In the genomic region with DNA sequence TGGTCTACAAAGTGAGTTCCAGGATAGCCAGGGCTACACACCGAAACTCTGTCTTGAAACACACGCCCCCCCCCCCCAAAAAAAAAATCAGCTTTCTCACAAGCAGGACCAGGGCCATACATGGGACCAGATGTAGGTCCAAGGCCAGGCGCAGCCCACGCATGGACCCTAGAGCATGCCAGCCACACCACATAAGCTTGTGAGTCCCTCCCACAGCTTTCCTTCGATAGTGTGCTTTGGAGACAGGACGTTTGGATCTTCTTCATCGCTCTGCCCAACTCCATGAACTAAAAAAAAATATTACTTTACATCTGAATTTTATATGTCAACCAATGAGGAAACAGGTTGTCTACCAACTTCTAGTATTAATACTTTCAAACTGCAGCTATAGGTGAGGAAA, we compare ENCODE assay signal across 8 mouse cellular contexts. TPM values are rescaled to one million over a fixed set of nuclear protein-coding genes. Genes with fewer than 3 reads are reported as not detected.
DNase-seq lines count a peak whose midpoint lies in the region; ATAC-seq lines count a peak whose summit lies in the region.

No protein-coding gene starts in this region.

- H3K4me3 ChIP-seq in heart, embryonic 14.5 days (ENCODE audit: control insufficient read depth in 1 of 2, insufficient read depth in 1 of 2, low read depth in 1 of 2, low read length in 2 of 2), result no peak overlapping the region
- peak overlapping the region; percentile 71; the same call in 1 of the 2 replicates for H3K4me3 ChIP-seq in embryonic facial prominence, embryonic 10.5 days
- H3K4me3 ChIP-seq in hindbrain, embryonic 12.5 days, result no peak overlapping the region
- no peak overlapping the region for H3K4me3 ChIP-seq in midbrain, embryonic 12.5 days

- no peaks in the 10 kb centered on the region for H3K9me3 ChIP-seq in heart, embryonic 14.5 days (ENCODE audit: control insufficient read depth, low read length)
- no peaks in the 10 kb centered on the region for H3K9me3 ChIP-seq in embryonic facial prominence, embryonic 10.5 days
- H3K9me3 ChIP-seq in hindbrain, embryonic 12.5 days (replicated peaks), result no peaks in the 10 kb centered on the region
- H3K9me3 ChIP-seq in midbrain, embryonic 12.5 days, result no peaks in the 10 kb centered on the region

- no peak for ATAC-seq in heart, embryonic 14.5 days (ENCODE audit: insufficient number of reproducible peaks, insufficient read depth, low FRiP score, low read depth)
- no peak for ATAC-seq in hindbrain, embryonic 12.5 days (ENCODE audit: low FRiP score)
- no peak for ATAC-seq in midbrain, embryonic 12.5 days (ENCODE audit: low FRiP score, low read depth)

- 80% methylated on average over 7 of the region's 7 CpGs for WGBS in heart, embryonic 14.5 days
- WGBS in embryonic facial prominence, embryonic 10.5 days, result 83% methylated on average over 7 of the region's 7 CpGs
- WGBS in hindbrain, embryonic 12.5 days, result 91% methylated on average over 7 of the region's 7 CpGs
- WGBS in midbrain, embryonic 12.5 days, result 79% methylated on average over 7 of the region's 7 CpGs

- H3K27me3 ChIP-seq in heart, embryonic 14.5 days (ENCODE audit: control insufficient read depth, insufficient read depth, low read length), result no peaks in the 10 kb centered on the region
- no peaks in the 10 kb centered on the region for H3K27me3 ChIP-seq in embryonic facial prominence, embryonic 10.5 days (replicated peaks; ENCODE audit: low read depth, poor library complexity, severe bottlenecking)
- H3K27me3 ChIP-seq in hindbrain, embryonic 12.5 days, result no peaks in the 10 kb centered on the region
- H3K27me3 ChIP-seq in midbrain, embryonic 12.5 days, result no peaks in the 10 kb centered on the region

- H3K27ac ChIP-seq in heart, embryonic 14.5 days (replicated peaks in 1 of 2; ENCODE audit: control insufficient read depth in 1 of 2, insufficient read depth in 1 of 2, low read depth in 2 of 2, low read length in 2 of 2), result peak overlapping the region; percentile 95 to 100; a peak in 3 of 4 replicates
- H3K27ac ChIP-seq in embryonic facial prominence, embryonic 10.5 days (replicated peaks), result peak overlapping the region; percentile 99
- peak overlapping the region; percentile 100 for H3K27ac ChIP-seq in hindbrain, embryonic 12.5 days
- peak overlapping the region; percentile 100 for H3K27ac ChIP-seq in midbrain, embryonic 12.5 days (replicated peaks)

- intact Hi-C loops in heart, postnatal 25 days (cut with DNase I), result no loop called here

- H3K4me1 ChIP-seq in heart, embryonic 14.5 days (ENCODE audit: control insufficient read depth in 2 of 2, insufficient read depth in 2 of 2, low read length in 2 of 2), result peaks cover 26 to 49% of the 10 kb centered on the region in 2 experiments
- H3K4me1 ChIP-seq in embryonic facial prominence, embryonic 10.5 days, result peaks cover 51% of the 10 kb centered on the region
- peaks cover 47% of the 10 kb centered on the region for H3K4me1 ChIP-seq in hindbrain, embryonic 12.5 days
- peaks cover 43% of the 10 kb centered on the region for H3K4me1 ChIP-seq in midbrain, embryonic 12.5 days

- no peak overlapping the region for H3K4me2 ChIP-seq in heart, embryonic 14.5 days (ENCODE audit: low read length)
- H3K4me2 ChIP-seq in hindbrain, embryonic 12.5 days (replicated peaks), result peak overlapping the region; percentile 66; the same call in 1 of the 2 replicates
- no peak overlapping the region; the same call in 1 of the 2 replicates for H3K4me2 ChIP-seq in midbrain, embryonic 12.5 days (replicated peaks)

- no peaks in the 10 kb centered on the region for H3K36me3 ChIP-seq in heart, embryonic 14.5 days (ENCODE audit: control insufficient read depth, insufficient read depth, low read length)
- H3K36me3 ChIP-seq in embryonic facial prominence, embryonic 10.5 days (replicated peaks), result no peaks in the 10 kb centered on the region
- H3K36me3 ChIP-seq in hindbrain, embryonic 12.5 days, result no peaks in the 10 kb centered on the region
- no peaks in the 10 kb centered on the region for H3K36me3 ChIP-seq in midbrain, embryonic 12.5 days

- no peak overlapping the region for H3K9ac ChIP-seq in heart, embryonic 14.5 days (ENCODE audit: low read length)
- no peak overlapping the region for H3K9ac ChIP-seq in hindbrain, embryonic 12.5 days
- H3K9ac ChIP-seq in midbrain, embryonic 12.5 days (replicated peaks), result no peak overlapping the region

- DNase-seq in heart, postnatal 25 days (ENCODE audit: low spot score), result no peak
- no peak for DNase-seq in embryonic facial prominence, embryonic 10.5 days (ENCODE audit: low spot score)
- no peak for DNase-seq in retina, postnatal 1 day
- DNase-seq in gastrocnemius, adult 18-20 months (ENCODE audit: low spot score), result no peak
- DNase-seq in gastrocnemius, postnatal 25 days, result no peak

RNA-seq across cellular contexts. Expression of gene Tex44, which starts 7.2 kb away (rescaled TPM):
- polyA plus RNA-seq in heart, embryonic 14.5 days (2014; fragmentation: Nextera tagmentation; extraction: Ambion mirVana), result not detected in 2 replicates
- total RNA-seq in heart, postnatal 25 days (2021), result not detected
- not detected in 2 replicates for polyA plus RNA-seq in embryonic facial prominence, embryonic 10.5 days (2016; fragmentation: Nextera tagmentation; extraction: Ambion mirVana)
- not detected in 2 replicates for polyA plus RNA-seq in hindbrain, embryonic 12.5 days (2016; fragmentation: Nextera tagmentation; extraction: Ambion mirVana)
- polyA plus RNA-seq in midbrain, embryonic 12.5 days (2016; fragmentation: Nextera tagmentation; extraction: Ambion mirVana), result not detected in 2 replicates
- total RNA-seq in gastrocnemius, adult 18-20 months (2021), result not detected
- not detected for total RNA-seq in gastrocnemius, postnatal 25 days (2021)

RNA-seq across cellular contexts. Expression of gene Nmur1, which starts 7.3 kb away (rescaled TPM):
- polyA plus RNA-seq in heart, embryonic 14.5 days (2014; fragmentation: Nextera tagmentation; extraction: Ambion mirVana), result not detected in 2 replicates
- total RNA-seq in heart, postnatal 25 days (2021), result not detected
- polyA plus RNA-seq in embryonic facial prominence, embryonic 10.5 days (2016; fragmentation: Nextera tagmentation; extraction: Ambion mirVana), result 0.24 TPM in 1 of 2 replicates, not detected in the other
- polyA plus RNA-seq in hindbrain, embryonic 12.5 days (2016; fragmentation: Nextera tagmentation; extraction: Ambion mirVana), result 0.23 TPM in 1 of 2 replicates, not detected in the other
- polyA plus RNA-seq in midbrain, embryonic 12.5 days (2016; fragmentation: Nextera tagmentation; extraction: Ambion mirVana), result not detected in 2 replicates
- total RNA-seq in gastrocnemius, adult 18-20 months (2021), result not detected
- total RNA-seq in gastrocnemius, postnatal 25 days (2021), result not detected
